Mouse (Mus musculus) heart, embryonic 14.5 days (tissue): Measurements from ENCODE around the gene Rpl23. TPM values are rescaled to one million over a fixed set of nuclear protein-coding genes. Genes with fewer than 3 reads are reported as not detected.
"Not testable (repeated sequence)": the region's sequence is repeated elsewhere in the genome, so short reads cannot be mapped to it uniquely, and the experiment has no call there.

Experiments used
- ATAC-seq: fragments of 200-750 bp; cut with Nextera tagmentation; 2 replicates; pipeline ENCODE4 v1.8.0; 2017; ENCODE audit warnings: low read depth, moderate TSS enrichment; ENCODE audit not compliant: insufficient number of reproducible peaks, insufficient read depth, low FRiP score
- H3K27ac ChIP-seq, 2 experiments: fragments of 200-500 bp in 1 of 2; fragments of 300-500 bp in 1 of 2; sonication (generic) in 1 of 2; replicated peaks in 1 of 2; 2 replicates each; pipeline ENCODE4 v1.5.1; 2012 to 2014; ENCODE audit warnings: low read depth in 2 of 2, low read length in 2 of 2, control low read depth in 1 of 2, mild to moderate bottlenecking in 1 of 2, mixed read lengths in 1 of 2; ENCODE audit not compliant: control insufficient read depth in 1 of 2, insufficient read depth in 1 of 2
- H3K27me3 ChIP-seq: fragments of 300-500 bp; sonication (generic); 2 replicates; pipeline ENCODE4 v1.6.1; 2014; ENCODE audit warnings: mild to moderate bottlenecking, low read length, control low read depth; ENCODE audit not compliant: control insufficient read depth, insufficient read depth
- H3K36me3 ChIP-seq: fragments of 300-500 bp; sonication (generic); 2 replicates; pipeline ENCODE4 v1.6.1; 2014; ENCODE audit warnings: mild to moderate bottlenecking, control low read depth, low read length, mixed read lengths; ENCODE audit not compliant: control insufficient read depth, insufficient read depth
- H3K4me1 ChIP-seq, 2 experiments: fragments of 200-500 bp in 1 of 2; fragments of 300-500 bp in 1 of 2; sonication (generic) in 1 of 2; 2 replicates each; pipeline ENCODE4 v1.6.1; 2012 to 2014; ENCODE audit warnings: low read length in 2 of 2, control low read depth in 1 of 2, mixed read lengths in 1 of 2; ENCODE audit not compliant: control insufficient read depth in 2 of 2, insufficient read depth in 2 of 2
- H3K4me2 ChIP-seq: fragments of 300-500 bp; sonication (generic); 2 replicates; pipeline ENCODE4 v1.6.1; 2014; ENCODE audit warnings: mild to moderate bottlenecking, low read length
- H3K4me3 ChIP-seq, 2 experiments: fragments of 200-500 bp in 1 of 2; fragments of 300-500 bp in 1 of 2; sonication (generic) in 1 of 2; 2 replicates each; pipeline ENCODE4 v1.5.1; 2012 to 2014; ENCODE audit warnings: low read length in 2 of 2, mild to moderate bottlenecking in 2 of 2, control low read depth in 1 of 2, low read depth in 1 of 2, moderate library complexity in 1 of 2; ENCODE audit not compliant: control insufficient read depth in 1 of 2, insufficient read depth in 1 of 2
- H3K9ac ChIP-seq: fragments of 300-500 bp; sonication (generic); 2 replicates; pipeline ENCODE4 v1.6.1; 2014; ENCODE audit warnings: mild to moderate bottlenecking, low read length
- H3K9me3 ChIP-seq: fragments of 300-500 bp; sonication (generic); 2 replicates; pipeline ENCODE4 v1.6.1; 2016; ENCODE audit warnings: low read length, control low read depth; ENCODE audit not compliant: control insufficient read depth
- whole genome bisulfite sequencing: fragments of 180-500 bp; shearing (Covaris S2); extraction: QIAGEN DNeasy Blood & Tissue Kit; methylation state at CpG from one replicate; pipeline ENCODE4 v1.1.7; 2014; 5-methylcytosine and 5-hydroxymethylcytosine counted together
- polyA plus RNA-seq: library from polyadenylated mRNA; unstranded; fragments of >200 nt; fragmentation: Nextera tagmentation; extraction: Ambion mirVana; gene quantifications from 2 replicates; pipeline ENCODE4 v1.2.1, GENCODE M21; 2014

The Rpl23 gene
- polyA plus RNA-seq, 1 experiment from 2014 or later: 536 TPM

GRCm38 (mm10) chr11:97798083-97798435 is 15.8 kb upstream of the Rpl23 start:
- H3K27me3 ChIP-seq: no peaks in the 10 kb centered on the region
- no peaks in the 10 kb centered on the region for H3K36me3 ChIP-seq
- no peak overlapping the region for H3K27ac ChIP-seq
- peaks cover 14 to 25% of the 10 kb centered on the region in 2 experiments for H3K4me1 ChIP-seq
- peak overlapping the region; percentile 3 to 4; a peak in 2 of 4 replicates for H3K4me3 ChIP-seq
- H3K9ac ChIP-seq: peak overlapping the region; percentile 4; the same call in 1 of the 2 replicates
- no peak for ATAC-seq
- WGBS: 44% methylated on average over 8 of the region's 8 CpGs
- no peaks in the 10 kb centered on the region for H3K9me3 ChIP-seq
- H3K4me2 ChIP-seq: peak overlapping the region; percentile 71

DNA sequence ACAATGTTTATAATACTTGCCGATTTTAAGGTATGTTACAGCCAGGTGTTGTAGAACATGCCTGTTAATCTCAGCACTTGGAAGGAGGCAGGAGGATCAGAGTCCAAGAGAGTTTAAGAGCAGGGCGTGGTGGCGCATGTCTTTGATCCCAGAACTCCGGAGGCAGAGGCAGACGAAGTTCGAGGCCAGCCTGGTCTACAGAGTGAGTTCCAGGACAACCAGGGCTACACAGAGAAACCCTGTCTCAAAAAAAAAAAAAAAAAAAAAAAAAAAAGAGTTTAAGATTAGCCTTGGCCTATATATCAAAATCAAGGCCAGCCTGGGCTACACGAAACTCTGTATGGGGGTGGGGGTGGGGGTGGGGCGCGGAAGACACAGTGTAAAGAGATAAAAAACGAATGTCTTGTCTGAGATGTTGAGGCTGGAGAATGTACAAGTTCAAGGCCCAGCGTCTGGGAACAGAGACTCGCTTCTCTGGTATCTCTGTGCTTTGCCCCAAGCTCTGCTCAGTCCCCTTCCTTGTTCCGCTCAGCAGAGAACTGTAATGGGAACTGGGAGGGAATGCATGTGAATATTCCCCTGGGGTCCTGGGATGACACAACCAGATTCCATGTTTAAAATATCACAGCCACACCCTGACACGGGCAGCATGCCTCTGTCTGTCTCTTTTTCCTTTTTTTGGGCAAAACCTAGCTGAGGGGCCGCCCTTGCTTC is 15.3 kb upstream of the Rpl23 start:
- WGBS: 57% methylated on average over 15 of the region's 15 CpGs
- Histone ChIP-seq H3K9me3 (no peaks in the 10 kb centered on the region), H3K36me3 (no peaks in the 10 kb centered on the region), H3K4me1 (peaks cover 14 to 20% of the 10 kb centered on the region in 2 experiments), H3K4me3 (0 out of 4 replicates have a peak overlapping the region, but pooled peaks of 1 of the 2 experiments have one; percentile 4), H3K27me3 (no peaks in the 10 kb centered on the region), H3K27ac (no peak overlapping the region), H3K4me2 (no peak overlapping the region), H3K9ac (no peak overlapping the region)
- no peak for ATAC-seq

DNA sequence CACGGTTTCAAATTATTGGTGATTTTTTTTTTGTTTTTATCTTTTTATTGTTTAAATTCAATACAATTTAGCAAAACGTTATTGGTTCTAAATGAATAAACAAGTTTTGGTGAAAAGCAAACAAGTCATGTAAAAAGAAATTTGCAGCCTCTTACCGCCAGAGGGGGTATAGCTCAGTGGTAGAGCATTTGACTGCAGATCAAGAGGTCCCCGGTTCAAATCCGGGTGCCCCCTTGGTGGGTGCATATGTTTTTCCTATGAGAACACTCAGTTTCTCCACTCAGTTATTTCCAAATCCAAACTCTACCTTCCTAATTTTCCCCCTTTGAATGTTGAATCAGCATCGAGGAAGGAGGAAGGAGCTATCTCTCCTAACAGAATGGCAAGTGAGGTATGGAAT is 14.7 kb upstream of the Rpl23 start:
- Histone ChIP-seq H3K27me3 (no peaks in the 10 kb centered on the region), H3K4me2 (no peak overlapping the region), H3K36me3 (no peaks in the 10 kb centered on the region), H3K9me3 (no peaks in the 10 kb centered on the region), H3K9ac (no peak overlapping the region), H3K4me1 (peaks cover 11 to 14% of the 10 kb centered on the region in 2 experiments), H3K4me3 (no peak overlapping the region), H3K27ac (no peak overlapping the region)
- no peak for ATAC-seq
- WGBS: 4% methylated on average over 6 of the region's 6 CpGs

DNA sequence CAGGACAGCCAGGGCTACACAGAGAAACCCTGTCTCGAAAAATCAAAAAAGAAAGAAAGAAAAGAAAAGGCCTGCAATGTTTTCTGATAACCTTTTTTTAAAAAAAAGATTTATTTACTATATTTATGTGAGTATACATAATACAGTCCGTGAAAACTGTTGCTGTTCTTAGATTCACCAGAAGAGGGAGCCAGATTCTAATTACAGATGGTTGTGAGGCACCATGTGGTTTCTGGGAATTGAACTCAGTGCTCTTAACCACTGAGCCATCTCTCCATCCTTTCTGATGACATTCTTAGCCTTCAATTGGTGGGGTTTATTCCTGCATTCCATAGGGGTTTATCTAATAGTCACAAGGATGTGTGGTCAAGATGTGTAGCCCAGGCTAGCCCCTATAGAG is 10.9 kb upstream of the Rpl23 start:
- H3K4me1 ChIP-seq: peaks cover 0 to 3% of the 10 kb centered on the region in 2 experiments; a peak in 1 of 4 replicates
- 12% methylated on average over 2 of the region's 2 CpGs for WGBS
- H3K9me3 ChIP-seq: no peaks in the 10 kb centered on the region
- no peak overlapping the region for H3K4me3 ChIP-seq
- H3K9ac ChIP-seq: no peak overlapping the region
- no peaks in the 10 kb centered on the region for H3K36me3 ChIP-seq
- no peak overlapping the region for H3K4me2 ChIP-seq
- H3K27me3 ChIP-seq: no peaks in the 10 kb centered on the region
- no peak overlapping the region for H3K27ac ChIP-seq
- no peak for ATAC-seq

DNA sequence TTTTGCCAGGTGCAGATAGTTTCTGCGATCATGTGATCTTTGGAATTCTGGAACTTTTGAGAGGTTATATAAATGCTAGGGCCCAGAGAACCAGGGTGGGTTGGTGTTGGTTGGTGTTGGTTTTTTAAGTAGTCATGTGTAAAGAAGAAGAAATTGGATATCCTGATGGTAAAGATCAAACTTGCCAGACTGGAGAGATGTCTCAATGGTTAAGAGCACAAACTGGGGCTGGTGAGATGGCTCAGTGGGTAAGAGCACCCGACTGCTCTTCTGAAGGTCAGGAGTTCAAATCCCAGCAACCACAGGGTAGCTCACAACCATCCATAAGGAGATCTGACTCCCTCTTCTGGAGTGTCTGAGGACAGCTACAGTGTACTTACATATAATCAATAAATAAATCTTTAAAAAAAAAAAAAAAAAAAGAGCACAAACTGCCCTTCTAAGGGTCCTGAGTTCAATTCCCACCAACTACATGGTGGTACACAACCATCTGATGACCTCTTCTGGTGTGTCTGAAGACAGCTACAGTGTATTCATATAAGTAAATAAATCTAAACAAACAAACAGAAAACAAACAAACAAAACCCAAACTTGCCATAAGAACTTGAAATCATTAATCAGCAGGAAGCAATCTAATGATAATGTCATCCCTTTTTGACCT is 8.7 kb upstream of the Rpl23 start:
- not testable (repeated sequence) for H3K36me3 ChIP-seq, H3K4me1 ChIP-seq, H3K9me3 ChIP-seq, H3K27me3 ChIP-seq, H3K27ac ChIP-seq, H3K4me2 ChIP-seq, ATAC-seq, H3K4me3 ChIP-seq, H3K9ac ChIP-seq
- 90% methylated on average over 2 of the region's 2 CpGs for WGBS

- ATAC-seq: no peak
- no peak overlapping the region for H3K4me3 ChIP-seq
- no peak overlapping the region for H3K27ac ChIP-seq
- H3K4me1 ChIP-seq: no peaks in the 10 kb centered on the region
- no peak overlapping the region for H3K4me2 ChIP-seq
- H3K9me3 ChIP-seq: no peaks in the 10 kb centered on the region
- H3K27me3 ChIP-seq: no peaks in the 10 kb centered on the region
- H3K9ac ChIP-seq: no peak overlapping the region
- H3K36me3 ChIP-seq: no peaks in the 10 kb centered on the region
- WGBS: 84% methylated on average over 5 of the region's 5 CpGs
These were observed 7.5 kb upstream of the Rpl23 start for GRCm38 (mm10) chr11:97789727-97790126.

- Histone ChIP-seq H3K27ac (no peak overlapping the region), H3K36me3 (no peaks in the 10 kb centered on the region), H3K4me3 (no peak overlapping the region), H3K4me1 (no peaks in the 10 kb centered on the region), H3K9me3 (no peaks in the 10 kb centered on the region), H3K9ac (no peak overlapping the region), H3K4me2 (no peak overlapping the region), H3K27me3 (no peaks in the 10 kb centered on the region)
- no peak for ATAC-seq
- 90% methylated on average over 3 of the region's 3 CpGs for WGBS
These were observed 5.7 kb upstream of the Rpl23 start for GRCm38 (mm10) chr11:97787961-97788360.
